Mouse (Mus musculus) heart, postnatal 25 days (tissue): ENCODE results near the gene Dpm2. TPM values are rescaled to one million over a fixed set of nuclear protein-coding genes. Genes with fewer than 3 reads are reported as not detected.

Experiments
- DNase-seq: peaks from one replicate; pipeline ENCODE4 v3.0.0; 2022; ENCODE audit warnings: low spot score
- intact Hi-C: fragments of 180-260 bp; cut with DNase I; formaldehyde crosslinking; loops from one replicate; pipeline ENCODE4 v1.15.1; 2025
- total RNA-seq, 2 experiments: library from RNA; stranded (reverse); gene quantifications; 2 replicates each; pipeline ENCODE4 v1.2.3; 2021

Gene Dpm2
- 10 to 100 TPM; 18.6 to 23.3 TPM for total RNA-seq

- intact Hi-C loops = no loop called here
- DNase-seq = peak; percentile 82
These were observed at the start of gene Dpm2 for GRCm38 (mm10) chr2:32570698-32571494. Gene Dpm2 (plus strand): TSS chr2:32570858.

GRCm38 (mm10) chr2:32524536-32525031 is 46.1 kb upstream of the Dpm2 start:
- intact Hi-C loops = no loop called here

GRCm38 (mm10) chr2:32525816-32526215 is 44.8 kb upstream of the Dpm2 start:
- intact Hi-C loops = no loop called here
- DNase-seq = no peak

More at GRCm38 (mm10) chr2:32524536-32525031, 46.1 kb upstream of the Dpm2 start:
- DNase-seq = no peak

GRCm38 (mm10) chr2:32527468-32527966 is 43.1 kb upstream of the Dpm2 start:
- intact Hi-C loops = no loop called here
- no peak for DNase-seq

GRCm38 (mm10) chr2:32528326-32528725 is 42.3 kb upstream of the Dpm2 start:
- DNase-seq = no peak
- intact Hi-C loops = no loop called here

GRCm38 (mm10) chr2:32530479-32530878 is 40.2 kb upstream of the Dpm2 start:
- no peak for DNase-seq
- intact Hi-C loops = no loop called here

- no peak for DNase-seq
- intact Hi-C loops = loop anchor here (2.0 kb wide), 1 partner anchor 22 kb away; no protein-coding TSS in a partner anchor
These were observed 37.5 kb upstream of the Dpm2 start for GRCm38 (mm10) chr2:32533163-32533562.

GRCm38 (mm10) chr2:32534061-32534732 is 36.5 kb upstream of the Dpm2 start:
- intact Hi-C loops = no loop called here
- DNase-seq = peak; percentile 30

GRCm38 (mm10) chr2:32534733-32535471 is 35.8 kb upstream of the Dpm2 start, which contains the start of gene Fam102a:
Gene Fam102a (plus strand): TSS chr2:32535332.
- peak; percentile 98 for DNase-seq
- intact Hi-C loops = no loop called here

- intact Hi-C loops = no loop called here
- DNase-seq = peak; percentile 22
These were observed 35.1 kb upstream of the Dpm2 start for GRCm38 (mm10) chr2:32535501-32535991.

- DNase-seq = no peak
- intact Hi-C loops = no loop called here
These were observed 34.5 kb upstream of the Dpm2 start for GRCm38 (mm10) chr2:32536086-32536633.

- intact Hi-C loops = no loop called here
- peak; percentile 19 for DNase-seq
These were observed 33.9 kb upstream of the Dpm2 start for GRCm38 (mm10) chr2:32536634-32537359.

GRCm38 (mm10) chr2:32537360-32537905 is 33.2 kb upstream of the Dpm2 start:
- intact Hi-C loops = no loop called here
- DNase-seq = no peak

GRCm38 (mm10) chr2:32537941-32538340 is 32.7 kb upstream of the Dpm2 start:
- intact Hi-C loops = loop anchor here (1.0 kb wide), 1 partner anchor 28 kb away; no protein-coding TSS in a partner anchor
- no peak for DNase-seq

GRCm38 (mm10) chr2:32538461-32538860 is 32.2 kb upstream of the Dpm2 start:
- no peak for DNase-seq
- intact Hi-C loops = loop anchor here (1.0 kb wide), 1 partner anchor 28 kb away; no protein-coding TSS in a partner anchor

- DNase-seq = no peak
- intact Hi-C loops = no loop called here
These were observed 31.1 kb upstream of the Dpm2 start for GRCm38 (mm10) chr2:32539452-32539981.

- no peak for DNase-seq
- intact Hi-C loops = no loop called here
These were observed 29.2 kb upstream of the Dpm2 start for GRCm38 (mm10) chr2:32541333-32541908.

GRCm38 (mm10) chr2:32541986-32542573 is 28.6 kb upstream of the Dpm2 start:
- intact Hi-C loops = no loop called here
- DNase-seq = no peak
